Mouse (Mus musculus) C2C12 (cell line): Measurements from ENCODE around the gene Mllt3. TPM values are rescaled to one million over a fixed set of nuclear protein-coding genes. Genes with fewer than 3 reads are reported as not detected.

Experiments used
- H3K27me3 ChIP-seq: one replicate; pipeline ENCODE4 v1.6.1; 2011; ENCODE audit not compliant: control insufficient read depth, insufficient read depth, insufficient read length
- H3K36me3 ChIP-seq: one replicate; pipeline ENCODE4 v1.6.1; 2011; ENCODE audit not compliant: control insufficient read depth, insufficient read depth
- H3K4me3 ChIP-seq: one replicate; pipeline ENCODE4 v1.5.1; 2011; ENCODE audit warnings: mild to moderate bottlenecking, control low read depth; ENCODE audit not compliant: poor library complexity, insufficient read depth, severe bottlenecking
- H3K79me2 ChIP-seq: one replicate; pipeline ENCODE4 v1.6.1; 2011; ENCODE audit not compliant: control insufficient read depth, insufficient read depth
- H3K79me3 ChIP-seq: one replicate; pipeline ENCODE4 v1.6.1; 2011; ENCODE audit warnings: low read depth, control low read depth
- H3ac ChIP-seq: one replicate; pipeline ENCODE3; 2011; ENCODE audit warnings: low read depth; ENCODE audit not compliant: control insufficient read depth, insufficient read length
- CEBPB ChIP-seq: IDR thresholded peaks from one replicate; pipeline ENCODE4 v1.6.1; 2011; ENCODE audit warnings: low read depth, mild to moderate bottlenecking, control low read depth, moderate library complexity
- CTCF ChIP-seq: IDR thresholded peaks from one replicate; pipeline ENCODE4 v1.5.1; 2011; ENCODE audit not compliant: control insufficient read depth, insufficient read depth, insufficient read length
- FOSL1 ChIP-seq: IDR thresholded peaks from one replicate; pipeline ENCODE4 v1.8.0; 2011; ENCODE audit warnings: mild to moderate bottlenecking, low read length; ENCODE audit not compliant: poor library complexity, insufficient read depth, severe bottlenecking
- MAX ChIP-seq: IDR thresholded peaks from one replicate; pipeline ENCODE4 v1.6.1; 2011; ENCODE audit warnings: mild to moderate bottlenecking, control low read depth
- MYOD1 ChIP-seq: IDR thresholded peaks from one replicate; pipeline ENCODE4 v1.6.1; 2011; ENCODE audit warnings: low read depth; ENCODE audit not compliant: control insufficient read depth, insufficient read length
- MYOG ChIP-seq: IDR thresholded peaks from one replicate; pipeline ENCODE4 v1.6.1; 2011; ENCODE audit not compliant: control insufficient read depth, insufficient read length; ENCODE audit errors: extremely low read depth
- USF1 ChIP-seq: IDR thresholded peaks from one replicate; pipeline ENCODE4 v1.6.1; 2011; ENCODE audit warnings: low read depth, mild to moderate bottlenecking, control low read depth, moderate library complexity
- polyA plus RNA-seq: library from polyadenylated mRNA; unstranded; fragments of >200 nt; fragmentation: generic; extraction: Trizol; gene quantifications from one replicate; pipeline ENCODE4 v1.2.1, GENCODE M21; 2012; ENCODE audit warnings: missing spikeins

Gene Mllt3
- polyA plus RNA-seq, 1 experiment: 8.1 TPM

- Histone ChIP-seq H3K36me3 (no peaks in the 10 kb centered on the region), H3K79me2 (no peaks in the 10 kb centered on the region), H3ac (no peak overlapping the region), H3K27me3 (no peaks in the 10 kb centered on the region), H3K4me3 (no peak overlapping the region), H3K79me3 (no peaks in the 10 kb centered on the region)
- TF ChIP-seq FOSL1: no peak
- TF ChIP-seq MYOG: no peak
- no peak for TF ChIP-seq USF1
- TF ChIP-seq MAX: no peak
- TF ChIP-seq MYOD1: no peak
- no peak for TF ChIP-seq CTCF
- TF ChIP-seq CEBPB: no peak
These were observed 188.4 kb downstream of the Mllt3 start for GRCm38 (mm10) chr4:87844668-87845210.

GRCm38 (mm10) chr4:87840210-87840910 lies 192.8 kb downstream of the Mllt3 start:
- H3K79me2 ChIP-seq: no peaks in the 10 kb centered on the region
- no peaks in the 10 kb centered on the region for H3K27me3 ChIP-seq
- H3ac ChIP-seq: no peak overlapping the region
- no peaks in the 10 kb centered on the region for H3K36me3 ChIP-seq
- TF ChIP-seq USF1 (no peak), MYOG (no peak)
- H3K4me3 ChIP-seq: no peak overlapping the region
- H3K79me3 ChIP-seq: peaks cover 4% of the 10 kb centered on the region

DNA sequence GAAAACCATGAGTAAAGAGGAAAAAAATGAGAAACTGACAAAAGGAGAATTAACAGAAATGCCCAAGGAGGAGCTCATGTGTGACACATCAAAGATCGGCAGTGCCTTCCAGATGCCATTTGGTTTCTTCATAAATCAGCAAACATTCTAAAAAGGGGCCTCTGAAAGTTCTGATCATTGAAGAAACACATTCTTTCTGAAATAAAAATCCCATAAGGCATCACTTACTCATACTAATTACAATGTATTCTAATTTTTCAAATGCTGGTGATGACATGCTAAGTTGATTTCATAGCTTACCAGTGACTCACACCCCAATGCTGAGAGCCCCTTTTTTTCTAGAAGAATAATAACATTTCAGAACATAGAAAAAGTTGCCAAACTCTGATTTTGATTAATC lies 194.4 kb downstream of the Mllt3 start:
- H3K79me2 ChIP-seq: no peaks in the 10 kb centered on the region
- peak; percentile 4 for TF ChIP-seq FOSL1
- TF ChIP-seq MAX: no peak
- H3ac ChIP-seq: no peak overlapping the region
- H3K4me3 ChIP-seq: no peak overlapping the region
- no peaks in the 10 kb centered on the region for H3K27me3 ChIP-seq
- peaks cover 5% of the 10 kb centered on the region for H3K79me3 ChIP-seq
- no peaks in the 10 kb centered on the region for H3K36me3 ChIP-seq

DNA sequence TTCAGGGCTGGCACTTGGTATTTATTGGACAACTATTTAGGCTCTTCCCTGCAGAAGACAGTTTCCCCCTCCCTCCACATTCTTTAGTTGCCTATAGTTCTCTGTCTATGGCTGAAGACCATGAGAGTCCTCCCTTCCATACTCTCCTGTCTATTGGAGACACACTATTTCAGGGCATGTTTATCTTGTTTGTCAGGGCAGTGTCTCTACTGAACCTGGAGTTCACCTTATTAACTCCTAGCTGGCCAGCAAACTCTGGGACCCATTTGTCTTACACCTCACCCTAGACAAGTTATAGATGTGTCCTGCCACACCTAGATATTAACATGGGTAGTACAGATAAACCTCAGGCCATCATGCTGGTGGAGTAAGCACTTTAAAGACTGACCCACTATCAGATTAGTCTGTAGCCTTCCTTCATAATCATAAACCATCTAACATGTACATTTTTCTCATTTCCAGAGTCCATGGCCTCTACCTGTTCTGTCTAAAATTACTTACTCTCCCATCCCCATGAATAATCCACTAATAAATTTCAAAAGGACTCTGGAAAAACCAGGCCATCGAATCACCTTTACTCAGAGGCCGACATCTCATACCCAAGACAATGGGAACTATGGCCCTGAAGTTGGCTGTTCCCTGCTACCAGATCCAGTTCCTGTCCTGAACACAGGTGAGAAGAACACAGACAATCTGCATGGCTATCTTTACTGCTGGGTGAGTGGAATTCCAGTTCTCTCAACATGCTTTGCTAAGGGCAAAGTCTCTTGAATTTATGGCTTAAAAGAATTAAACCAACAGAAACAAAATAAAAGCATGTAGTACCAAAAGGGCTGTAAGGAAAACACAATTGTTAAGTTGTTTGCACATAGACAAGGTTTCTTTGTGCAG lies 195.4 kb downstream of the Mllt3 start:
- Histone ChIP-seq H3K36me3 (no peaks in the 10 kb centered on the region), H3K27me3 (no peaks in the 10 kb centered on the region), H3K79me3 (peaks cover 5% of the 10 kb centered on the region), H3ac (no peak overlapping the region), H3K79me2 (no peaks in the 10 kb centered on the region), H3K4me3 (no peak overlapping the region)
- TF ChIP-seq CEBPB (no peak), MYOD1 (no peak), CTCF (no peak), MYOG (no peak), FOSL1 (no peak), USF1 (no peak), MAX (no peak)

GRCm38 (mm10) chr4:87836257-87836656 lies 196.9 kb downstream of the Mllt3 start:
- no peak overlapping the region for H3K4me3 ChIP-seq
- H3K36me3 ChIP-seq: no peaks in the 10 kb centered on the region
- peaks cover 5% of the 10 kb centered on the region for H3K79me3 ChIP-seq
- no peak overlapping the region for H3ac ChIP-seq
- no peaks in the 10 kb centered on the region for H3K27me3 ChIP-seq
- no peak for TF ChIP-seq MAX
- no peak for TF ChIP-seq MYOG
- no peak for TF ChIP-seq CTCF
- no peak for TF ChIP-seq CEBPB
- no peak for TF ChIP-seq FOSL1
- no peak for TF ChIP-seq USF1
- TF ChIP-seq MYOD1: no peak
- no peaks in the 10 kb centered on the region for H3K79me2 ChIP-seq
